Mouse (Mus musculus) heart, postnatal 36 days (tissue): ENCODE data around the gene Ercc1. TPM values are rescaled to one million over a fixed set of nuclear protein-coding genes. Genes with fewer than 3 reads are reported as not detected.

Experiments
- DNase-seq, 2 experiments: peaks; one replicate each; pipeline ENCODE4 v3.0.0; 2021 to 2022
- intact Hi-C: fragments of 180-260 bp; cut with DNase I; formaldehyde crosslinking; loops from one replicate; pipeline ENCODE4 v1.15.1; 2025
- total RNA-seq, 2 experiments: library from RNA; stranded (reverse); gene quantifications; 2 replicates each; pipeline ENCODE4 v1.2.3; 2021

Ercc1 gene
- total RNA-seq, 2 experiments from 2014 or later, result 43.4 to 48.0 TPM

- DNase-seq, result peak; percentile 95 to 96
- intact Hi-C loops, result loop anchor here (1.0 kb wide), 1 partner anchor 24 kb away; no protein-coding TSS in a partner anchor
Observed at GRCm38 (mm10) chr7:19308454-19309277, 35.9 kb upstream of the Ercc1 start.

- intact Hi-C loops, result loop anchor here (1.0 kb wide), 1 partner anchor 23 kb away; no protein-coding TSS in a partner anchor
Observed at GRCm38 (mm10) chr7:19309278-19309883, 35.2 kb upstream of the Ercc1 start.

GRCm38 (mm10) chr7:19309884-19310641 lies 34.5 kb upstream of the Ercc1 start, which contains the start of gene Fosb:
Fosb (minus strand) TSS chr7:19310051.
- intact Hi-C loops, result loop anchor here (1.0 kb wide), 1 partner anchor 22 kb away; no protein-coding TSS in a partner anchor
- peak; percentile 95 for DNase-seq

More at GRCm38 (mm10) chr7:19309278-19309883, 35.2 kb upstream of the Ercc1 start:
- peak in 1 of 2 experiments; percentile 26 for DNase-seq

GRCm38 (mm10) chr7:19311991-19312390 lies 32.6 kb upstream of the Ercc1 start:
- no peak for DNase-seq
- intact Hi-C loops, result no loop called here

GRCm38 (mm10) chr7:19314033-19314432 lies 30.5 kb upstream of the Ercc1 start:
- intact Hi-C loops, result no loop called here

GRCm38 (mm10) chr7:19316451-19317161 lies 28.0 kb upstream of the Ercc1 start:
- intact Hi-C loops, result no loop called here
- peak in 1 of 2 experiments; percentile 57 for DNase-seq

More at GRCm38 (mm10) chr7:19314033-19314432, 30.5 kb upstream of the Ercc1 start:
- DNase-seq, result no peak

- DNase-seq, result no peak
- intact Hi-C loops, result no loop called here
Observed at GRCm38 (mm10) chr7:19318201-19318600, 26.4 kb upstream of the Ercc1 start.

- intact Hi-C loops, result no loop called here
- DNase-seq, result no peak
Observed at GRCm38 (mm10) chr7:19318676-19319075, 25.9 kb upstream of the Ercc1 start.

GRCm38 (mm10) chr7:19319458-19319857 lies 25.1 kb upstream of the Ercc1 start:
- DNase-seq, result no peak
- intact Hi-C loops, result no loop called here

- peak; percentile 96 to 97 for DNase-seq
- intact Hi-C loops, result no loop called here
Observed at GRCm38 (mm10) chr7:19319906-19320305, 24.7 kb upstream of the Ercc1 start.

GRCm38 (mm10) chr7:19320637-19321036 lies 23.9 kb upstream of the Ercc1 start:
- intact Hi-C loops, result no loop called here
- DNase-seq, result no peak

- DNase-seq, result no peak
- intact Hi-C loops, result no loop called here
Observed at GRCm38 (mm10) chr7:19321464-19321863, 23.1 kb upstream of the Ercc1 start.

- intact Hi-C loops, result no loop called here
- DNase-seq, result no peak
Observed at GRCm38 (mm10) chr7:19322489-19322888, 22.1 kb upstream of the Ercc1 start.

- intact Hi-C loops, result no loop called here
Observed at GRCm38 (mm10) chr7:19324221-19324620, 20.4 kb upstream of the Ercc1 start.

GRCm38 (mm10) chr7:19325262-19326199 lies 19.0 kb upstream of the Ercc1 start:
- no peak for DNase-seq
- intact Hi-C loops, result no loop called here

More at GRCm38 (mm10) chr7:19324221-19324620, 20.4 kb upstream of the Ercc1 start:
- no peak for DNase-seq

GRCm38 (mm10) chr7:19326359-19326758 lies 18.2 kb upstream of the Ercc1 start:
- peak; percentile 91 to 93 for DNase-seq

GRCm38 (mm10) chr7:19327128-19327527 lies 17.4 kb upstream of the Ercc1 start:
- peak; percentile 88 to 89 for DNase-seq
- intact Hi-C loops, result no loop called here

More at GRCm38 (mm10) chr7:19326359-19326758, 18.2 kb upstream of the Ercc1 start:
- intact Hi-C loops, result no loop called here

- no peak for DNase-seq
- intact Hi-C loops, result no loop called here
Observed at GRCm38 (mm10) chr7:19327782-19328181, 16.8 kb upstream of the Ercc1 start.

- intact Hi-C loops, result no loop called here
- DNase-seq, result no peak
Observed at GRCm38 (mm10) chr7:19328425-19328824, 16.2 kb upstream of the Ercc1 start.
